Mouse (Mus musculus): ENCODE data around the gene Gtf3c1.
A peak's percentile ranks its signal among the peaks of the same experiment; 100 is the strongest.
"Not testable (repeated sequence)": the region's sequence is repeated elsewhere in the genome, so short reads cannot be mapped to it uniquely, and the experiment has no call there.

Gene Gtf3c1

DNA sequence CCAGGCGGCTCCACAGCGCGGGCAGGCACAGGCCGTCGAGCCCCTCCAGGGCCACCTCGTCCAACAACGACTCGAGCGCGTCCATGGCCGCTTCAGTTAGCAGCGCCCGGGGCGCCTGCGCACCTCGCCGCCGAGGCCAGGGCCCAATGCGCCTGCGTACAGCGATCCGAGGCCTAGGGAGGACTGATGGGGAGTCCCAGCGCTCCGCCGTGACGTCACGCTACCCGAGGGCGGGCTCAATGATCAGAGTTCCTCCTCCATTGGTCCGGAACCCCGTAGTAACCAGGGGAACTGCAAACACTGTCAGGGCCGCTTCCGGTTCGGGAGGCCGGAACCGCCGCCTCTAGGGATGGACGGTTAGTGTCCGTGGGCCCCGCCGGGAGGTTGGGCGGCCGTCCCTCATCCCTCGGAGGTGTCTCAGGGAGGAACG lies at the start of gene Gtf3c1, which contains the start of gene D430042O09Rik:
Gene Gtf3c1, minus strand, starts transcription at position 188 of the 430 bp plus-strand sequence.
Gene D430042O09Rik, plus strand, starts transcription at position 296 of the 430 bp plus-strand sequence.
- DNase-seq (ENCODE audit: low read depth, low spot score): peak; percentile 97

DNA sequence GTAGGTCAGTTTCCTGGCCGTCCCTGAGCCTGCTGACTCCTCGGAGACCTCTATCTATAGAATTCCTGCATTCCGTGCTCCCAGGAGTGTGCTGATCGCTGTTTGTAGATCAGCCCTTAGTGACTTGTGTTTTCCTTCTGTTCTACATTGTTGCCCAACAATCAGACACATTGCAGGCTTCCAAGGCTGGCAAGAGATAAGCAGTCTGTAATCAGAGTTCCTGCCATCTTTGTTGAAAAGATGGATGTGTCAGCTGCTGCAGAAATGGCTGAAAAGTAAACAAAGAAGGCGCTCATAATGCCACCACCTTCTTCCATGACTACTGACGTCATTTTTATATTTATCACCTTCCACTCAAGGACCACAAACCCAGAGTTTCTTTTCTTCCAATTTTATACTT lies 49.2 kb upstream of the Gtf3c1 start:
- no peak for DNase-seq (ENCODE audit: low read depth, low spot score)

DNA sequence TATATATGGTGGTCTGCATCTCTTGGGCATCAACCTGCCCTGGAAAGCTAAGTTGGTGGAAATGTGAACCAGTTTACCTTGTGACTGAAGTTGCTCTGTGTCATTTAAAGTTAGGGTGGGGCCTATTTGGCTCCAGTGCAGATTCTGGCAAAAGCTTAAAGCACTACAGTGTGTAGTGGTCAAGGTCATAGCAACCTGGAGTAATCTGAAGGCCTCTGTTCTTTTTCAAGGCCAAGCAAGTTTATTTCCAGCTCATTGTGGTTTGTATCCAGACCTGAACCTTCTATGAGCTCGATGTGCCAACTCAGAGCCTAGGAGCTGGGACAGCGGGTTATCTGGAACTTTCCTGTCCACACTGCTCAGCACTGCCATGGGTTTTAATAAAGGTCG lies 45.7 kb upstream of the Gtf3c1 start:
- no peak for DNase-seq (ENCODE audit: low read depth, low spot score)

DNA sequence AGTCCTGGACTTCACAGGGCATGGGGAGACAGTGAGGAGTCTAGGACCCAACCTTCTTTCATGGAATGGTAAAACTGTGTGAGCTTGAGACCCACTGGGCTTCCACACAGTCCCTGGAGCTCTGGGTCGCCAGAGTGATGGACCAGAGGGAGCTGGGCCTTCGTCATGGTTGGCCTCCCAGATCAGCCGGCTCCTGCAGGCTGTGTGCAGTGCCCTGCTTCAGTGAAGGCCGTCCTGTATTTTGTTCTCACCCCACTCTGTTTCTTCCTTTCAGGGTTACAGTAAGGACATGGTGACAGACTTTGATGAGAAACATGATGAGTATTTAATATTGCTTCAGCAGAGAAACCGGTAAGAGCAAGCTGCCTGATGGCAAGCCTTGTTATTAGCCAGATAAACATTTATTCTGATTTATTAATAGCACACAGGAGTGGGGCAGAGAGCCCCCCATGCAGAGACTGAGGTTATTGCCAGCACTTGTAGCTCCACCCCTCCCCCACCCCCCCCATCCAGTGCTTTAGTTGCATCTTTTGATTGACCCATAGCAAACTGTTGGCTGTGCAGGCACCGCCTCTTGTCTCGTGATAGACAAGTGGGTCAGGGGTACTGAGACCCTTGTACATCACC lies 45.2 kb upstream of the Gtf3c1 start:
- DNase-seq (ENCODE audit: low read depth, low spot score): no peak

DNA sequence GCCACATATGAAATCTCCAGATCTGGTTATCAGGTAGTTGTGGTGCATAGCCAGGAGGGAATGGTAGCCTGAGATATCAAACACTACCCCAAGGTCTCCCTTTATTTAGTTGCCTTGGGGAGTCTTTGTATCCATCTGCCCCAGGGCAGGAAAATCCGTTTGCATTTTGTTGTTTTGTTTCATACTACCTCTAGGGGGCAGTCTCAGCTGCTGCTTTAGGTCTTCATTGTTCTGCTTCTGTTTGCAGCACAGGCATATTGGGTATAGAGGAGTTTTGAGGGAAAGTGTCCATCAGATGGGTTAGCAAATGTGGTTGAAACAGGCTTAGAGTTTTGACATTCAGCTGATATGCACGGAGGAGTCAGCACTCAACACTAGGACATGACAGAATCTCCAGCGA lies 40.6 kb upstream of the Gtf3c1 start:
- DNase-seq (ENCODE audit: low read depth, low spot score): no peak

DNA sequence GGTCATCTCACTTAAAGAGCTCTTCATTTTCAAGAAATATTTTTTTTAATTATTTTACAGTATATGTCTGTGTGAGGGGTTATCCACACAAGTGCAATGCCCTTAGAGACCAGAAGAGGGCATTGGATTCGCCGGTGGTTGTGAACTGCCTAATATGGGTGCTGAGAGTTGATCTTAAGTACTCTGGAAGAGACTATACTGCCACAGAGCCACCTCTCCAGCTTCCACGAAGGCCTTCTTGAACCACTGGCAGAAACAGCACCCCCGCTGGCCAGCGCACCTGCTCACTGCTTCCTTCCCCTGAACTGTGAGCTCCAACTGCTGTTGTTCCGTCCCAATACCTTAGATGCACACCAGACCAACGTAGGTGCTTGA lies 39.7 kb upstream of the Gtf3c1 start:
- DNase-seq (ENCODE audit: low read depth, low spot score): no peak

DNA sequence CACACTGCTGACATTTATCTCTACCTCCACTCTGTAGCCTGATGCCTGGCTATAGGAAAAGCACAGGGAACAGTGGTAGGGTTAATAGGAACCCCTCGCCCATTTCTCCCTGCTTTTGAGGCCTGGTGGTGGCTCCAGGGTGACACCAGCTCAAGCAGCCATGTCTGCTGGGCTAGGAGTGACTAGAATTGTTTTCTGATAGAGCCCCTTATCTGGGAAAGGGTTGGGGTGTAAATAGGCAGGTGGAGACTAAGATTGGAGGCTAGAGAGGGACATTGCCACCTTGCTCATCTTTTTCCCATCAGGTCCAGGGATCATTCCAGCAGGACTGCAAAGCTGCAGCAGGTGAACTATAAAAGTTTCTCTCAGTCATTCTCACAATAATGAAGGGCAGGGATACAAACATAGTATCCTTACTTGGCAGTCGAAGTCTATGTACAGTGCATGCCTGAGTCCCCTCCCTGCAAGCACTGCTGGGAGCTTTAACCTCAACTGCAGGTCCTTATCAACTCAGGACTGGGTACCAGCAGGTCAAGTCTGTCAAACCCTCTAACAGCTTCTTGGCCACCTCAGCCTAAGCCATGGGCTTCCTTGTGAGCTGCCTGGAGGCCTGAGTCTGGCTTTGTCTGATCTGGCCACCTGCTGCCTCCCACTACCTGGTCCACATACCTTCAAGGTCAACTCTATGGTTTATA lies 39.2 kb upstream of the Gtf3c1 start:
- no peak for DNase-seq (ENCODE audit: low read depth, low spot score)

DNA sequence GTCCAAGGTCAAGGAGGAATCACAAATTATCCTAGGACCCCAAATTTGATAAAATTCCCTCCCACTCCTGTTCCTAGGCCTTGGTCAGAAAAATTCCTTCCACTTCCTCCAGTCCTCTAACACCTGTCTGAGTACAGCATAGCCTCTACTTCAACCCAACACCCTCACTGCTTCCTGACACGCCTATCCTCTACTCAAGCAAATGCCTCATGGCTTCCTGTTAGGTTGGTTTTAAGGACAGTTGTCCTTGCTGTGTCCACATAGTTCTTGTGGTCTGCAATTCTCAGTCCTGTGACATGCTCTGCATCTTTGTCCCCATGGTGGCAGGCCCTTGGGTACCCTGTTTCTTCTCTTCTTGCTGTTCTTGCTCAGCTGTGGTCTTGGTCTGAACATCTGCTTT lies 37.2 kb upstream of the Gtf3c1 start:
- no peak for DNase-seq (ENCODE audit: low read depth, low spot score)

DNA sequence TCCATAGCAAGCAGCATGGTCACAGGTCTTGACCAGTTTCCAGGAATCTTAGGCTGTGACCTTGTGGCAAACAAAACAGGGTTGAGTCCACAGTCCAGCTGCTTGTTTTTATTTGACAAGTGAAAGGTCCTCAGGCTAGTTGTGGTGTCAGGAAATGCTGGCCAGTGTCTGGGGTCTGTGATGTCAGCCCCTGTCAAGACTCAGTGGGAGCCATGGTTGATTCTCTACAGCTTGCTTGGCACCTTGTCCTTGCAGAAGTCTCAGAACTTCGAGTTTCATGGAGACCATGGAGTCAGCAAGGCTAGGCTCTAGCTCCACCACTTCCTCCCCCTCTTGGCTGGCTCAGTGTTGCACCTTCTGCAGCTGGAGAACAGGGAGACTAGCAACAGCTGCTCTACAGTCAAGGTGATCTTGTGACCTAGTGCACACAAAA lies 33.7 kb upstream of the Gtf3c1 start:
- no peak for DNase-seq (ENCODE audit: low read depth, low spot score)

DNA sequence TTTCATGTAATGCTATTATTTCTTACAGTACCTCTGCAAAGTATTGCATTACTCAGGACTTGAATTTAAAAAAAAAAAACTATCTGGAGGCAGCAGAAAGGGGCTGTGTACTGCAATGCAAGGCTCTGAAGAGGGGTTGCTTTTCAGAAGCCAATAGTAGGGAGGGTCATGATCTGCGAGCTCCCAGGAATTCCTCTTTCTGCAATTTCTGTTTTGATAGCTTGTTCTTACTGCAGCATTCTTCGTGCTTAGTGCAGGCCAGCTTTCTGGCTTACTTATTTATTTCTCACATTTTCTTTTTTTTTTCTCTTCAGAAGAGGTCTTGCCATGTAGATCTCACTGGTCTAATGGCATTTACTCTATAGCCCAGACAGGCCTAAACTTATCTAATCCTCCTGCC lies 32.9 kb upstream of the Gtf3c1 start:
- DNase-seq (ENCODE audit: low read depth, low spot score): no peak

DNA sequence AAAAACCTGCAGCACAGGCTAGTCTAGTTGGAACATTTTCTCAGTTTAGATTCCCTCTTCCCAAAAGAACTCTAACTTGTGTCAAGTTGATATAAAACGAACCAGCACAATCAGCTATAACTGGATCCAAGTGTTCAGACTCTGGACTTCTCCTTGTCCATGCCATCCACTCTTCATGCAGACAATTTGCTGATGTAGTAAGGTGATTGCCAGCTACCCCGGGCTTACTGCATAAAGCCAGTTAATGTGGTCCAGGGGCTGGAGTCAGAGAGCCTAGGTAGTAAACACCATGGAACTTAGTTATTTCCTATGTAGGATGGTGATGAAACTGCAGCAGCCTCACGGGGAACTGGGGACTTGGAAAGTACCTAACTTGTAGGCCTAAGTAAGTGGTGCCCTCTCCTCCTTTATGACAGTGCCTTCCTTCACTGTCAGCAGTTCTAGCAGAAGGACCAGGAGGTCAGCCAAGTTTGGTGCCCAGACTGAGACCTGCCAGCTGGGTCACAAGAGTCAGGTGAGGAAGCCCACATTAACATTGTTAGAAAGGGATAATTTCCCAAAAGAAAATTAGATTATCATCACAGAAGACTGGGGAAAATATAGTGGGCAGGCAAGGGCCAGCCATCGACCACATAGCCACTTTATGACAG lies 28.9 kb upstream of the Gtf3c1 start:
- DNase-seq (ENCODE audit: low read depth, low spot score): no peak

DNA sequence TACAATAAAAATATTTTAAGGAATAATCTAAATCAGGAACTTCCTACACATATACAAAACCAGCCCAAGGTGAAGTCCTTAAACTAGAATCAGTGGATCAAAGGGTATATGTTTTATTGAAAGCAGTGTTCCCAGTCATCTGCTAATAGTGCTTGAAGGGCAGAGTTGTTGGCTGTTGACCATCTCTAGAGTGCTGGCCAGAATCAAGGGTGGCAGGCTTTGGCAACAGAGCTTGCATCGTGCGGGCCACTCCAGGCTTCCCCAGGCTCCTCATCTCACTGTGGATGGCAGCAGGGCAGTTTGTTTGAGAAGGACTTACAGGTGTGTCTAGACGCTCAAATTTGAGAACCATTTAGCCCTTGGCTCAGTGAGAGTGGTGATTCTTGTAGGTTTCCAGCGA lies 26.2 kb upstream of the Gtf3c1 start:
- DNase-seq (ENCODE audit: low read depth, low spot score): no peak

DNA sequence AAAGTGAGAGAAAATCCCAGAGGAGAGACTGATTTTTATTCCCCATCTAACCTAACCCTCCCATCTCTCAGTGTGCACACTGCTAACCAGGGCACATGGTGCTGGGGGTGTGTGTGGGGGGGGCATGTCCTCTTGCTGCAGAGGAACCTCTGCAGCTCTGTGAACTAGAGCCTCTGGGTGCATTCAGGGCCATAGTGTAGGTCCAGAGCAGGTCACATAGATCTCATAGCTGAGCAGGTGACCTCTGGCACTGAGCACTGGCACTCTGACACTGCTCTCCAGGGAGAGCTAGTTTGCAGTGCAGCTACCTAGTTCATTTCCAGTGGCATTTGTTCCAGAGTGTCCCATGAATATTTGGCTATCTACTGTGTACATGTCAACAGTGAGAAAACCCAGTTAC lies 24.1 kb upstream of the Gtf3c1 start:
- DNase-seq (ENCODE audit: low read depth, low spot score): no peak

DNA sequence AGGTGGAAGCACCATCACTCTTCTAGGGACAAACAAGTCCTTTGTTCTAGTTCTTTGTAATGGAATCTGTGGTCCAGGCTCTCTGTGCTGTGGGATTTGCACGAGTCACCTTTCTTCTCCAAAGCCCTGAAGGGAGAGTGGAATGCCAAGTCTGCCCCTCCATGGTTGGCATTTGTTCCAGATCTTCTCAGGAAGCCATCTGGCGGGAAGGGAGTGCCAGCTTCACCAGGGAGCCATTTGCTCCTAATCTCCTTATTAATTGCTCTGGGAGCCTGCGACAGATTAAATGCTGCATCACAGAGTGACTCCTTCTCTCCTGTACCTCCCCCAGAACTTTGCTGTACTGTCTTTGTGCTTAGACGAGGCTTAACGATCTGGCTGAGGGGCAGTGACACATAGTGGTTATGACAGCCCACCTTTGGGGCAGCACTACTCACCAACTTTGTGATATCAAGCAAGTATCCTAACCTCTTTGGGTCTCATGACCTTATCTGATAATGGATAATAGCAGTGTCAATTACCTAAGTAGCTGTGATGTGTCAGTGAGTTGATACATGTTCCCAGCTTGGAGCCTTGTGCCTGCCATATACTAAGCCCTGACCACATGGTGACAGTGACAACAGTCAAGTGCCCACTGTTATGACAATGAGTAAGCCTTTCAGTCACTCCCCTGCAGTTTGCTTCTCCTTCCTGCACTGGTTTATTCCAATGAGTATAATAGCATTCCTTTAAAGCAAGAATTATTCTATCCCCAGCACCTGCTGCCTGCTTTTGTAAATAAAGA lies 15.8 kb upstream of the Gtf3c1 start:
- DNase-seq (ENCODE audit: low read depth, low spot score): no peak

DNA sequence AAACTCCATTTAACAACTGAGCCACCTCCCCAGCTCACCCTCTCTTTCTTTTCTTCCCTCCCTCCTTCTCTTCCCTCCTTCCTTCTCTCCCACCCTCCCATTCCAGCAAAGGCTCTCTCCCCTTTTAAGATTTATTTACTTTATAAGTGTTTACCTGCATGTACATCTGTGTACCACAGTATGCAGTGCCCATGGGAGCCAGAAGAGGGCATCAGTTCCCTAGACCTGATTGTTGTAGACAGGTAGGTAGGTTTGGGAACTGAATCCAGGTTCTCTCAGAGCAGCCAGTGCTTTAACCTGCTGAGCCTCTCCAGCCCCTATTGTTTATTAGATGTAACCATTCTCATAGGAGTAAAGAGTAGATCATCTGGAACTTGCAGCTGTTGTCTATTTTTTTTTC lies 14.5 kb upstream of the Gtf3c1 start:
- no peak for DNase-seq (ENCODE audit: low read depth, low spot score)

DNA sequence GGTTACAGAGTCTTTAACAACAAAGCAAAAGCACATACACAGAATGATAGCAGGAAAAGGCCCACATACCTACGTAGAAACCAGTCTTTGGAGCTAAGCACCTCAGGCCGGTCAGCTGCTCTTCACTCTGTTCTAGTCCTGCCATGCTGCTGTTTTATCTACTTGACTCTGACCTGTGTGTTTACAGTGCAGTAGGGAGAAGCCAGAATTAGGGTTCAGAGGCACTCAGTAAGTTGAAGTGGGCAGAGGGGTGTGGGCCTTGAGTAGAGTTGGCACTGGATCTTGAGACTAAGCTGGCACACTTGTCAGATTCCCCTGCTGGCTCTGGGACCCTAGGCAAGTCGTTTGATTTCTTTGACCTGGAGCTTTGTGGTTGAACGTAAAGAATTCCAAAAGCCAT lies 13.5 kb upstream of the Gtf3c1 start:
- no peak for DNase-seq (ENCODE audit: low read depth, low spot score)

DNA sequence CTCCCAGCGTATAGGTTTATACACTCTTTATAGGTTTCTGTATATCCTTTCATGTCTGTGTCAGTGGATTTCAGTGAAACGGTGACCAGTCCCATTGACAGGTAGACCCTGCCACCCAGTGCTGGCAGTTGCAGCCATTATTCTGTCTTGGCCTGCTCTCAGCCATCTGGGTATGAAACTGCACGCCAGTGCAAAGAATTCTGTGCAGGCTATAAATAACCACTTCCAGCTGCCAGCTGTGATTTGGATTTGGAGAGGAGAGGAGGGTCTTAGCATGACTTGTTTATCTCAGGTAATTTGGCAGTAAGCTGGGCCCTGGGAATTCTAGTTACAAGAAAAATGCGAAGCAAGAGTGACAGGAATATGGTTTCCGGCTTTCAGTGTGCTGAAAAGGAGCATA lies 12.8 kb upstream of the Gtf3c1 start:
- DNase-seq (ENCODE audit: low read depth, low spot score): no peak

DNA sequence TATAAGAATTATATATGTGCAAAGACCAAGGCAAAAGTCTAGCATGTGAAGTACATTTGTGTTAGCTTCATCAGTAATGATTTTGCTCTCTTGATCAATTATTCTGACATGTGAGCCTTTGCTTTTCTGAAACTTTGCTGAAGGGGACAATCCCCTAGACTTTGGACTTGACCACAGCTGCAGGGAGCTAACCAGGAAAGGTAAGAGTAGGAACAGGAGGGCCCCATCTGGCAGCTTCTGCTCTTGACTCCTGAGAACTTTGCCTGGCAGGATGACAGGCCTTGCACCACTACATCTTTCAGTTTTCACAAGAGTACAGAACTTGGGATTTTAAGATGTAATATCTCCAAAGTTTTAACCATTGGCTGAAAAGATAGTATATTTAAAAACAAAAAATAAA lies 10.0 kb upstream of the Gtf3c1 start:
- DNase-seq (ENCODE audit: low read depth, low spot score): no peak

DNA sequence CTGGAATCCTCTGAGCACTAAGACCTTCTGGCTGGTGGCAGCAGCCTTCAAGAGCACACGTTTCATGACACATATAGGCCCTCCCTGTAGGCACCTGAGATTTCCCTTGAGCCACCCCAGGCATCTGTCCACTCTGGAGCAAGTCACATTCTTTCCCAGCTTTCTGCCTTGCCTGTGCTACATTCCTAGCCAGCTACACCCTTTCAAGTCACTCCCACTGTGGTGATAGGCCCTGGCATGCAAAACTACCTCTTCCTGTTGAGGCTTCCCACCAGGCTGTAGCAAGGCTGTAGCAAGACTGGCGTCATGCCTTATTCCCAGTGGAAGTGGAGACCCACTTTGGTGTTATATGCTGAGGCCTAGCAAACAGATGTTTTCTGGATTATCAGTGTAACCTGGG lies 9.1 kb upstream of the Gtf3c1 start:
- DNase-seq (ENCODE audit: low read depth, low spot score): no peak

DNA sequence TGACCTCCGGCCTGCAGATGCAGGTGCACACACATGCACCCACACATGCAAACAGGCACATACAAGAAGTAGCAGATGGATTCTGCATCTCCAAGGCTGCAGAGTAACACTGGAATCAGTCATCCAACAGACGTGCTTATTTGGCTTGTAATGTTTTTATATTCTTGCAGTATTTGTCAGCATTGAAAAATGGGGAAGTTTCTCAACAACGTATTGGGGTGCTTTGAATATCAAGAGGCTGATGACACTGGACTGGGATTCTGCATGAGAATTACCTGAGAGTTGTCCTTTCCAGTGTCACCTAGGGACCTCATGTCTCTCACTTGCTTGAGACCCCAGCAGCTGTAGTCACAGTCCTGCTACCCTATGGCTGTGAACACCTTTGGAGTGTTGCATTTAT lies 7.2 kb upstream of the Gtf3c1 start:
- DNase-seq (ENCODE audit: low read depth, low spot score): no peak

DNA sequence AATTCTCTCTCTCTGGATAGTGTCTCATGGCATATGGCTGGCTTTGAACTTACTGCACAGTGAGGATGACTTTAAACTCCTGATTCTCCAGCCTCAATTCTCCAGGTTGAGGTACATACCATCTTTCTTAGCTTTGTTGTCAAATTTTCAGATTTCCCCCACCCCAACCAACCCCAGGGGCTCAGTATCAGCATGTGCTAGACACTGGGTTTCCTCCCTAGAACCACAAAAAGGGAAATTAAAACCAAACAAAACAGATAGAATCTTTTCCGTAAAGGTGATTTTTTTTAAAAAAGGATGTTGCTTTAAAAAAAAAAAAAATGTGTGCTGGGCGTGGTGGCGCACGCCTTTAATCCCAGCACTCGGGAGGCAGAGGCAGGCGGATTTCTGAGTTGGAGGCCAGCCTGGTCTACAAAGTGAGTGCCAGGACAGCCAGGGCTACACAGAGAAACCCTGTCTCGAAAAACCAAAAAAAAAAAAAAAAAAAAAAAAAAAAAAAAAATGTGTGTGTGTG lies 6.0 kb upstream of the Gtf3c1 start:
- not testable (repeated sequence) for DNase-seq (ENCODE audit: low read depth, low spot score)

DNA sequence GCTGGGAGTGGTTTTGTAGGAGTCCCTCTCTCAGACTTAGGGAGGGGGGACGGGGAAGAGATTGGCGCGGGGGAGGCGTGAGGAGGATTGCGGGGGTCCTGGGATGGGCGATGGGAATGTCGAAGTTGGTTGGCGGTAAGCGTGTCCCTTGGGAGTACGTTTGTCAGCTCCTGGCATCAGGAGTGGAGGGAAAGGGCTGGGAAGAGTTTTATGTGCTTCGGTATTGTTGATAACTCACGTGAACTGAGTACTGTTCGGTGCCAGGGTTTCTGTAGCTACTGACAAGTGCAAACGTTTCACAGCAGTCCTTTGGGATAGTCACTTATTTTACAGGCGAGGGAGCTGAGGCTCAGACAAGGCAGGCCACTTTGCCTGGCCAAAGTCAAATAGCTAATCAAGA lies 520 bp upstream of the Gtf3c1 start:
- DNase-seq (ENCODE audit: low read depth, low spot score): no peak
